Mouse (Mus musculus) liver, embryonic 14.5 days (tissue): ENCODE results near the gene Ankrd60.

Experiments used
- CTCF ChIP-seq: IDR thresholded peaks from 2 replicates; pipeline ENCODE4 v1.5.1; 2016; ENCODE audit warnings: antibody characterized with exemption, low read depth, control low read depth
- EP300 ChIP-seq: IDR thresholded peaks from 2 replicates; pipeline ENCODE4 v1.6.1; 2016; ENCODE audit warnings: antibody characterized with exemption, low read depth

DNA sequence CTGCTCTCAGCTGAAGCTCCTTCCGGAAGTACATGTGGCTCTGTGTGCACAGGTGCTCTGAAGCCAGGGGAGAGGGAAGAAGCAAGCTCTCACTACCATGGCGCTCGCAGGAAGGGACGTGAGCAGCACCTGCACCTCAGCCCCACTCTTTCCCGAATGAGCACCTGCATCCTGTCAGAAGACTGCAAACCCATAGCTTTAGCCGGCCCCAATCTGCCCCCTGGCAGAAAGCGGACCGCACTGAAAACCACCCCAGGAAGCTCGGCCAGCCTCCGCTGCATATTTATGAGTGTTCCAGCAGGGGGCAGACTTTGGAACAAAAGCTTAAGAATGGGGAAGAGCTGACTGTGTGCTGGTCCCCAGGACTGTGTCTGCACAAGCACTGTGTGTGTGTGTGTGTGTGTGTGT is 17.2 kb upstream of the Ankrd60 start:
- TF ChIP-seq CTCF = peak; percentile 63
- TF ChIP-seq EP300 = no peak
